Mouse (Mus musculus): Measurements from ENCODE around the gene Arhgap40. TPM values are rescaled to one million over a fixed set of nuclear protein-coding genes. Genes with fewer than 3 reads are reported as not detected.

The Arhgap40 gene
- polyA plus RNA-seq, 1 experiment: 0.20 TPM

DNA sequence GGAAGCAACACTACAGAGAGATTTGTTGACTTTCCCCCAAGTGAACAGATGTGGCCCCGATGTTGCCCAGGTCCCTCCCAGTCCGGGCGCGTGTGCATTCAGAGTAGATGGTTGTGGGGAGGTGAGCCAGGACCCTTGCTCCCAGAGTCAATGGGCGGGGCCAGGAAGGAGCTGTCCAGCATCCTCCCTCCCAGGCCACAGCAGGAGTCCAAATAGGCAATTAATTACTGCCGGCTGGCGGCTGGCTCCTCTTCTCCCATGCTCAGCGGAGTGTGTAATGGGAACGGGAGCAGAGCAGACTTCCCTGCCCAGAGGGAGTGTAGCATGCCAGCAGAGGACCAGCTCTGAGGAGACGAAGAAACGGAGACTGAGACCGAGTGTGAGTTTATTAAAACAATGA, 82.5 kb downstream of the Arhgap40 start:
- under 1% methylated on average over 12 of the region's 12 CpGs for WGBS
- Histone ChIP-seq H3K4me3 (replicated peaks; ENCODE audit: insufficient read depth, low read depth, low read length) (no peak overlapping the region), H3K27ac (ENCODE audit: insufficient read depth, low read length) (no peak overlapping the region), H3K27me3 (ENCODE audit: control insufficient read depth, insufficient read depth, low read length) (peaks cover 2% of the 10 kb centered on the region; the same call in 1 of the 2 replicates), H3K4me1 (ENCODE audit: control insufficient read depth, insufficient read depth, low read length) (no peaks in the 10 kb centered on the region)
- DNase-seq: peak; percentile 41 to 69
- TF ChIP-seq CTCF (IDR thresholded peaks at IDR 0.05; ENCODE audit: borderline replicate concordance, insufficient read depth, low read depth, low read length) (no peak), POLR2A (IDR thresholded peaks at IDR 0.05; ENCODE audit: borderline replicate concordance, insufficient read depth, low read length) (no peak)

DNA sequence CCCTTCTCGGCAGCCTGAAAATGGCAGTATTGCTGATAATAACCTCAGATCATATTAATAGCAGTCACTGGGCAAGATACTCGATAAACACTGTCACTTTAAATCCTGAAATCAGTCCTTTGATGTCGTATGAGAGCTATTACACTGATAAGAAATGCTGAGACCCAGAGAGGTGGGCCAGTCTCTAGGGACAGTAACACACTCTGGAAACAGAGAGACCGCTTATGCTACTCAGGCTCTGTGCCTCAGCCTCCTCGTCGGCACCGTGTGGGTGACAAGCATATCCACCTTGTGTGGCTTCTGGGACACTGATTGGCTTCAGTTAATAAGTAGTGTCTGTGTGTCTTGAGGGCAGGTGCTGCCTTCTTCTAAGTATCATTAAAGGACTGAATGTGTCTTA, 83.0 kb downstream of the Arhgap40 start:
- no peak for TF ChIP-seq POLR2A (IDR thresholded peaks at IDR 0.05; ENCODE audit: borderline replicate concordance, insufficient read depth, low read length)
- TF ChIP-seq CTCF (IDR thresholded peaks at IDR 0.05; ENCODE audit: borderline replicate concordance, insufficient read depth, low read depth, low read length): no peak
- 8% methylated on average over 7 of the region's 7 CpGs for WGBS
- Histone ChIP-seq H3K27me3 (ENCODE audit: control insufficient read depth, insufficient read depth, low read length) (peaks cover 2% of the 10 kb centered on the region; the same call in 1 of the 2 replicates), H3K4me3 (replicated peaks; ENCODE audit: insufficient read depth, low read depth, low read length) (no peak overlapping the region), H3K27ac (ENCODE audit: insufficient read depth, low read length) (no peak overlapping the region), H3K4me1 (ENCODE audit: control insufficient read depth, insufficient read depth, low read length) (no peaks in the 10 kb centered on the region)
- no peak for DNase-seq

GRCm38 (mm10) chr2:158596803-158597202, 84.2 kb downstream of the Arhgap40 start:
- Histone ChIP-seq H3K4me1 (ENCODE audit: control insufficient read depth, insufficient read depth, low read length) (no peaks in the 10 kb centered on the region), H3K27ac (ENCODE audit: insufficient read depth, low read length) (no peak overlapping the region), H3K27me3 (ENCODE audit: control insufficient read depth, insufficient read depth, low read length) (peaks cover 2% of the 10 kb centered on the region; the same call in 1 of the 2 replicates), H3K4me3 (replicated peaks; ENCODE audit: insufficient read depth, low read depth, low read length) (no peak overlapping the region)
- TF ChIP-seq CTCF (IDR thresholded peaks at IDR 0.05; ENCODE audit: borderline replicate concordance, insufficient read depth, low read depth, low read length) (no peak), POLR2A (IDR thresholded peaks at IDR 0.05; ENCODE audit: borderline replicate concordance, insufficient read depth, low read length) (no peak)
- 78% methylated on average over 1 of the region's 1 CpGs for WGBS
- no peak for DNase-seq

Other genes with a start within 250 kb of the Arhgap40 start
- 2.8 and 9.2 TPM in 2 replicates for gene Lbp, start 206.3 kb upstream of the Arhgap40 start, polyA plus RNA-seq (2012; rRNA removed)
- gene Snhg11, start 137.2 kb upstream of the Arhgap40 start, polyA plus RNA-seq (2012; rRNA removed): 1,048 and 1,100 TPM in 2 replicates
- gene Ralgapb, start 102.9 kb upstream of the Arhgap40 start, polyA plus RNA-seq (2012; rRNA removed): 53.3 and 54.4 TPM in 2 replicates
- 0.43 TPM in 1 of 2 replicates, not detected in the other for gene Adig, start 10.2 kb upstream of the Arhgap40 start, polyA plus RNA-seq (2012; rRNA removed)
- gene Slc32a1, start 98.0 kb downstream of the Arhgap40 start, polyA plus RNA-seq (2012; rRNA removed): 218 TPM in 2 replicates
- 7.2 and 7.5 TPM in 2 replicates for gene Actr5, start 112.1 kb downstream of the Arhgap40 start, polyA plus RNA-seq (2012; rRNA removed)
- gene Ppp1r16b, start 152.6 kb downstream of the Arhgap40 start, polyA plus RNA-seq (2012; rRNA removed): 59.8 and 65.2 TPM in 2 replicates

Measured in cerebellum, adult 2 months (tissue).